Mouse (Mus musculus) embryonic fibroblast, embryonic 13.5 days (primary cell): ENCODE data around the gene Plekhf1.

Source experiments
- CTCF ChIP-seq: IDR thresholded peaks from 2 replicates; pipeline ENCODE4 v1.5.1; 2011; ENCODE audit warnings: mild to moderate bottlenecking, control low read depth, low read length, moderate library complexity, borderline replicate concordance; ENCODE audit not compliant: insufficient read depth
- POLR2A ChIP-seq: IDR thresholded peaks from 2 replicates; pipeline ENCODE4 v1.6.1; 2011; ENCODE audit warnings: low read depth, mild to moderate bottlenecking, control low read depth, low read length, moderate library complexity

- no peak for TF ChIP-seq CTCF
- no peak for TF ChIP-seq POLR2A
These were observed 12.1 kb downstream of the Plekhf1 start for GRCm38 (mm10) chr7:38215697-38216096.
